Mouse (Mus musculus) embryonic facial prominence, embryonic 12.5 days (tissue): Measurements from ENCODE around the gene Foxp1. TPM values are rescaled to one million over a fixed set of nuclear protein-coding genes. Genes with fewer than 3 reads are reported as not detected.

Experiments used
- ATAC-seq: fragments of 200-750 bp; cut with Nextera tagmentation; 2 replicates; pipeline ENCODE4 v1.8.0; 2017; ENCODE audit not compliant: insufficient number of reproducible peaks, insufficient read depth, low FRiP score, low TSS enrichment
- H3K27ac ChIP-seq: fragments of 300-500 bp; sonication (generic); 2 replicates; pipeline ENCODE4 v1.5.1; 2016; ENCODE audit warnings: mild to moderate bottlenecking
- H3K27me3 ChIP-seq: fragments of 300-500 bp; sonication (generic); 2 replicates; pipeline ENCODE4 v1.6.1; 2016; ENCODE audit warnings: mild to moderate bottlenecking, moderate library complexity
- H3K36me3 ChIP-seq: fragments of 300-500 bp; sonication (generic); 2 replicates; pipeline ENCODE4 v1.6.1; 2016; ENCODE audit warnings: mild to moderate bottlenecking
- H3K4me1 ChIP-seq: fragments of 300-500 bp; sonication (generic); 2 replicates; pipeline ENCODE4 v1.6.1; 2016
- H3K4me2 ChIP-seq: fragments of 300-500 bp; sonication (generic); replicated peaks from 2 replicates; pipeline ENCODE4 v1.6.1; 2016; ENCODE audit warnings: mild to moderate bottlenecking, moderate library complexity
- H3K4me3 ChIP-seq: fragments of 300-500 bp; sonication (generic); 2 replicates; pipeline ENCODE4 v1.5.1; 2016; ENCODE audit warnings: mild to moderate bottlenecking
- H3K9ac ChIP-seq: fragments of 300-500 bp; sonication (generic); 2 replicates; pipeline ENCODE4 v1.6.1; 2016; ENCODE audit warnings: mild to moderate bottlenecking, moderate library complexity
- H3K9me3 ChIP-seq: fragments of 300-500 bp; sonication (generic); 2 replicates; pipeline ENCODE4 v1.6.1; 2016; ENCODE audit warnings: mild to moderate bottlenecking, moderate library complexity
- WGBS: fragments of 180-500 bp; shearing (Covaris S2); methylation state at CpG from one replicate; pipeline ENCODE4 v1.1.7; 2016; 5-methylcytosine and 5-hydroxymethylcytosine counted together
- polyA plus RNA-seq: library from polyadenylated mRNA; unstranded; fragments of >200 nt; fragmentation: Nextera tagmentation; extraction: Ambion mirVana; gene quantifications from 2 replicates; pipeline ENCODE4 v1.2.1, GENCODE M21; 2016

Foxp1 gene
- polyA plus RNA-seq, 1 experiment from 2014 or later, result 132 TPM

DNA sequence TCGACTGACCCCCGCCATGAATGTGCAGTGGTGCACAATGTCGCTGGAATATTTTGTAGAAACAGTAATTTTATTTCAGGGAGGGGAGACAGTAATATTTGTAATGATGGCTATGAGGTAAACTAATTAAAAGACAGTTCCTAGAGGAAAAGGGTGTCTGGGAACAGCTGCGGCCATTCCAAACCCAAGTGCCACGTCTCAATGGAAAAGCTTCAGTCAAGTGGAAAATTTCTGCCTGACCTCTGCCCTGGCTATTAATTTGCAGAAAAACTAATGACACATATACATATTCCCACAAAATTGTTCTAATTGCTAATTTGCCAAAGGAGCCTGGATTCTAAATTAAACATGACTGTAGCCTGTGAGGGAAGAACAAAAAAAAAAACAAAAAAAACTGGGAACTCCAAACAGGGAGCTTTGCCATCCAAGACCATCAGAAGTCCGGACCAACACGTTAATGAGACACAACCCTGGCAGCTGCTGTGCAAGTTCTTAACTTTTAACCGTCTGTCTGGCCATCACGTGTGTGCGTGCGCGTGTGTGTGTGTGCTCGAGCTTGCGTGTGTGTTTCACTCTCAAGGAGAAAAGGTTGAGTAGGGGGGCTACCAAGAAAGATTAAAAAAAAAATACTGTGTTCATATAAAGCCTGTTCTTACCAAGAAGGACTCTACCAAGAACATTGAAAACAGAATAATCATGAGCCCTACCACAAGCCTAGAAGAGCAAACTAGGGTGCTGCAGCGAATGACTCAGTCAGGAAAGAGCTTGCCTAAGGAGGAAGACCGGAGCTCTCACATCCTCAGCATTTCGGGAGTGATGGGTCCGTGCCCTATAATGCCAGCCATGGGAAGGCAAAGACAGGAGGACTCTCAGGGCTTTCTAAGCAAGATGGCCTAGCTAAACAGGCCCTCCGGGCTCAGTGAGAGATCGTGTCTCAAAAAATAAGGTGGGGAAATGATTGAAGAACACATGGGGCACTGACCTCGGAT lies 574.1 kb downstream of the Foxp1 start:
- Histone ChIP-seq H3K9ac (no peak overlapping the region), H3K27ac (peak overlapping the region; percentile 1; the same call in 1 of the 2 replicates), H3K4me2 (no peak overlapping the region), H3K4me1 (peaks cover 31% of the 10 kb centered on the region), H3K4me3 (no peak overlapping the region), H3K9me3 (no peaks in the 10 kb centered on the region), H3K36me3 (peaks cover 7% of the 10 kb centered on the region), H3K27me3 (no peaks in the 10 kb centered on the region)
- no peak for ATAC-seq
- 71% methylated on average over 21 of the region's 21 CpGs for WGBS

DNA sequence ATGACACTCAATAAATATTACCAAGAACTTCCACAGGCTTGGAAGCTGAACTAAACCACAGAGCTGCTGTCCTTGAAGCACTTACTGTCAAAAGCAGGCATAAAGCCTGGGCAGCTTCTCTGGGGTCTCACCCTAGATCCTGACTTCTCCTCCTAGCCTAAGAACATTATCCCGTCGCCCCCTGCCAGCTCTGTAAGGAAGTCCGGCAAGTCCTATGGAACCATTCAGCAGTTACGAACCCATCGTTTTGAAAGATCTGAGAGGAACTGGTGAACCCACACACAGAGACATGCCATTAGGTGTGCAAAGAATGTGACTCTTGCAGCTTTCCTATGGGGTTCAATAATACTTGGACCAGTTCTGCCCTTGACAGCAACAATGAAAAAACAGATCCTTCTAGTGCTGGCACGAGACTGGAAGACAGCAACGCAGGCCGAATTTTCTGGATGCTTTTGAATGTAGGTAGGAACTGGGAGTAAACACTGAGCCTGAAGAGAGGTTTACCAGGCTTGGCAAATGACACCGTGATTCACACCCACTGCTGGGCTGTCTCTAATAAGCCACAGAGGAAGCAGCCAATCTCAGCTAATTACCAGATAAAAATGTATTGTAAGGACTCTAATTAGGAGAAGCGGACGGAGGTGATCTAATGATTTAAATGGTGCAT lies 574.9 kb downstream of the Foxp1 start:
- no peak for ATAC-seq
- Histone ChIP-seq H3K36me3 (peaks cover 9% of the 10 kb centered on the region), H3K4me1 (peaks cover 31% of the 10 kb centered on the region), H3K4me2 (no peak overlapping the region), H3K9ac (no peak overlapping the region), H3K27ac (no peak overlapping the region), H3K9me3 (no peaks in the 10 kb centered on the region), H3K27me3 (no peaks in the 10 kb centered on the region), H3K4me3 (no peak overlapping the region)
- 63% methylated on average over 11 of the region's 11 CpGs for WGBS

DNA sequence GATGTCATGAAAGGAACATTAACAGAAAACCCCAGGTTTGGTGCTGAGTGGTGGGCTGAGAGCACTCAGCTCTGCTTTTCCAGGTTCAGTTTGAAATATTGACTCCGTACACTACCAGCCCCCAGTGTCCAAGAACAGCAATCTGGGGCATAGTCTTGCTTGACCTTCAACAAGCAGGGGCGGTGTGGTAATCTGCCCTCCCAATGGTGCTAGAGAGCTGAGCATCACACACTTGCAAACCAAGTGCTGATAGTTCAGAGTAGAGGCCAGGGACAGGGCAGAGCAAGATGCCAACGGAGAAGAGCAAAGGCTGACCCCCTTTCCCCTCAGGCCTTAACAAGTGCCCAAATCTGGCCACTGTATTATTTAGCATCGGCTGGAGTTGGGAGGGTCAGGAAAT lies 575.8 kb downstream of the Foxp1 start:
- WGBS, result 87% methylated on average over 4 of the region's 4 CpGs
- Histone ChIP-seq H3K4me1 (peaks cover 31% of the 10 kb centered on the region), H3K9ac (no peak overlapping the region), H3K27me3 (no peaks in the 10 kb centered on the region), H3K9me3 (no peaks in the 10 kb centered on the region), H3K27ac (no peak overlapping the region), H3K4me2 (no peak overlapping the region), H3K36me3 (peaks cover 11% of the 10 kb centered on the region), H3K4me3 (no peak overlapping the region)
- no peak for ATAC-seq

DNA sequence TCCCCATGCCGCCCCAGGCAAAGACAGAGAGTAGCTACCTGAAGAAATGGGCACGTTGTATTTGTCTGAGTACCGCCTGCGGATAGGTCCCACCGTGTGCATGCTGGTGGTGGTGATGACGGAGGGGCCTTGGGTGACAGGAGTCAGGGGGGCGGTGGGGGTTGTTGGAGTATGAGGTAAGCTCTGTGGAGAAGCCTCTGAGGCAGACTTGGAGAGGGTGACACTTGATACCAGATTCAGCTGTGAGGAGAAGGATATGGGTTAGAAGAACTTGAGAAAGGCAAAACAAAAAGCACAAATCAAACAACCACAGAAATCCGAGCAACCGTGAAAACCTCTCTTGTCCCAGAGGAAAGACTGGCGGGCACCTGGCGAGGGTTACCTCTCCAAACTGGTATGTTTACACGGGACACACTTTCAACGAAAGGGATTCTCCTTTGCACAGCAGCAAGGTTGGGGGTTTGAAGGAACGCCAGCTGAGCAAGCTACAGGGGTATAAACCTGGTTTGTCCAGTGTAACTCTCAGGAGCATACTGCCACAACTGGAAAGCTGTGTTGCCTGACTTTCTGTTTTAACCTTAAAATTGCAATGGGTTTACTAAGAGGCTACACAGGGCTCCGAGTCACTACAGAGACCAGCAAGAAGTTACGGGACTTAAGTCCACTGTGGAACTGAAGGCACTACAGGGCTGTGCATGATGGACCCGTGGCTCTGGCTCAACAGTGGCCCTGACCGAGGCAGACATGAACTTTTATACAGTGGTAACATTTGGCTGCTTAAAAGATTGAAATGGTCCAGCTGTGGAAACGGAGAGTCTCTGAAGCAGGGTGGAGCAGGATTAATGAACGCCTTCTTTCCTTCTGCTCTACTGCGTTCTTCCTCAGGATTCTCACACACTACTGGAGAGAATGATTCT lies 576.8 kb downstream of the Foxp1 start:
- no peak overlapping the region for H3K9ac ChIP-seq
- peaks cover 27% of the 10 kb centered on the region for H3K4me1 ChIP-seq
- no peaks in the 10 kb centered on the region for H3K9me3 ChIP-seq
- no peak overlapping the region for H3K4me3 ChIP-seq
- H3K27me3 ChIP-seq, result no peaks in the 10 kb centered on the region
- ATAC-seq, result no peak
- WGBS, result 65% methylated on average over 21 of the region's 21 CpGs
- peak overlapping the region; percentile 63; the same call in 1 of the 2 replicates for H3K27ac ChIP-seq
- no peak overlapping the region for H3K4me2 ChIP-seq
- H3K36me3 ChIP-seq, result peaks cover 17% of the 10 kb centered on the region

- H3K4me3 ChIP-seq, result no peak overlapping the region
- 81% methylated on average over 8 of the region's 8 CpGs for WGBS
- H3K36me3 ChIP-seq, result peaks cover 34% of the 10 kb centered on the region
- no peaks in the 10 kb centered on the region for H3K4me1 ChIP-seq
- no peaks in the 10 kb centered on the region for H3K9me3 ChIP-seq
- no peak overlapping the region for H3K27ac ChIP-seq
- H3K4me2 ChIP-seq, result no peak overlapping the region
- no peak overlapping the region for H3K9ac ChIP-seq
- no peaks in the 10 kb centered on the region for H3K27me3 ChIP-seq
- ATAC-seq, result no peak
Observed at GRCm38 (mm10) chr6:98938348-98938747, 584.2 kb downstream of the Foxp1 start.

- Histone ChIP-seq H3K9me3 (no peaks in the 10 kb centered on the region), H3K4me3 (no peak overlapping the region), H3K4me2 (no peak overlapping the region), H3K27ac (no peak overlapping the region), H3K4me1 (no peaks in the 10 kb centered on the region), H3K27me3 (no peaks in the 10 kb centered on the region), H3K36me3 (peaks cover 34% of the 10 kb centered on the region), H3K9ac (no peak overlapping the region)
- WGBS, result 91% methylated on average over 11 of the region's 11 CpGs
- no peak for ATAC-seq
Observed at GRCm38 (mm10) chr6:98937513-98937912, 585.0 kb downstream of the Foxp1 start.

DNA sequence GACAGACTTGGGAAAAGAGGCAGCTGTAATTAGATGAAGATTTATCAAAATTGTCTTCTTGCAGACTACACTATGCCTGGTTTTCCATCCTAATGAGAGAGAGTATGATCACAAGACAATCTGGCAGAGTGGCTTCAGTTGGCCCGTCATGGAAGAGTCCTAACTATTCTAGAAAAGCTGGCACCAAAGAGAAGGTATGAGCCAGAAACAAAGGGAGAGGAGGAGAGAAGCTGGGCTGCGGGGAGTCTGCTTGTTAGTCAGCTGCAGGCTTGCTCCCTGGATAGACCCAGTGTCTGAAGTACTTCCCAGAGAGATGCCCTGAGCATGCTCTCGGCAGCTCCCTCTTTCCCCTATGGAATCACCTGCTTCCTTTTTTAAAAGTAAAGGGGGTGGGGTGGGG lies 586.1 kb downstream of the Foxp1 start:
- no peak overlapping the region for H3K4me2 ChIP-seq
- no peak overlapping the region for H3K4me3 ChIP-seq
- 79% methylated on average over 3 of the region's 3 CpGs for WGBS
- no peaks in the 10 kb centered on the region for H3K4me1 ChIP-seq
- no peak overlapping the region for H3K9ac ChIP-seq
- H3K36me3 ChIP-seq, result peaks cover 33% of the 10 kb centered on the region
- H3K9me3 ChIP-seq, result no peaks in the 10 kb centered on the region
- ATAC-seq, result no peak
- H3K27ac ChIP-seq, result no peak overlapping the region
- no peaks in the 10 kb centered on the region for H3K27me3 ChIP-seq

DNA sequence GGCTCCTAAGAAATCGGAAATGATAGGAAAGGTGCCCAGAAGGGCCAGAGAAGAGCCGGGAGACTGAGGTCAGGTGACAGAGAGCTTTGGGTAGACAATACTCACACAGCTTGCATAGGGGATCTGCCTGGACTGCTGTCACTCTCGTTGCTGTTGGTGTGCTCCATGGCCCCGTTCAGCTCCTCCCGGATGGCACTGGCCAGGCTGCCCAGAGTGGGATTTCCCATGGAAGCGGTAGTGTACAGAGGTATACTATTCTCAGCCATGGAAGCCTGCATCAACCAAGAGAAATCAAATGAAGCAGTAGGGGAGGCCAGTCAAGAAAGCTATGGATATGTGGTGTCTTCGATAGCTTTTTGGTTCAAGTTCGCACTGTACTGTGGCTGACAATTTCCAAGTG lies 587.4 kb downstream of the Foxp1 start:
- no peak overlapping the region for H3K4me2 ChIP-seq
- H3K4me3 ChIP-seq, result no peak overlapping the region
- H3K36me3 ChIP-seq, result peaks cover 30% of the 10 kb centered on the region
- H3K27ac ChIP-seq, result no peak overlapping the region
- H3K4me1 ChIP-seq, result no peaks in the 10 kb centered on the region
- no peaks in the 10 kb centered on the region for H3K9me3 ChIP-seq
- 91% methylated on average over 8 of the region's 8 CpGs for WGBS
- H3K27me3 ChIP-seq, result no peaks in the 10 kb centered on the region
- no peak overlapping the region for H3K9ac ChIP-seq
- no peak for ATAC-seq

DNA sequence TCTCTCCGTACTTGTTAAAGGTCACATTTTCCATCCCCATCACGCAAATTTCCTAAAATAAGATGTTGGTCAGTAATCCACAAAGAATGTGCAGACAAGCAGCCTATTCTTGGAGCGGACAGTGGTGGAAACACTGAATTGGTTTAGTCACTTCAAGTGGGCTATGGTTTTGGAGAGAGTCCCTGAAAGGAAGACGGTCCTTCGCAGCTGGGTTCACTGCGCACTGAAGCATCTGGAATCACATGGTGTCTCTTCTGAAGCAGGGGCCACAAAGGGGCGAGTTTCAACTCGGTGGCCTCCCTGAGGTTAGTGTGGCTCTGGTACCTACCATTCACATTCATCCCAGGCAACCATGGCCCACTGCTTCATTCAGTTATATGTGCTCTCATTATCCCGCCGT lies 588.1 kb downstream of the Foxp1 start:
- H3K9ac ChIP-seq, result no peak overlapping the region
- H3K4me1 ChIP-seq, result no peaks in the 10 kb centered on the region
- 95% methylated on average over 10 of the region's 10 CpGs for WGBS
- H3K4me2 ChIP-seq, result no peak overlapping the region
- H3K27me3 ChIP-seq, result no peaks in the 10 kb centered on the region
- H3K36me3 ChIP-seq, result peaks cover 38% of the 10 kb centered on the region
- no peak overlapping the region for H3K4me3 ChIP-seq
- ATAC-seq, result no peak
- no peaks in the 10 kb centered on the region for H3K9me3 ChIP-seq
- no peak overlapping the region for H3K27ac ChIP-seq

- Histone ChIP-seq H3K27me3 (no peaks in the 10 kb centered on the region), H3K27ac (no peak overlapping the region), H3K9me3 (no peaks in the 10 kb centered on the region), H3K36me3 (peaks cover 43% of the 10 kb centered on the region), H3K4me2 (no peak overlapping the region), H3K9ac (no peak overlapping the region), H3K4me1 (no peaks in the 10 kb centered on the region), H3K4me3 (no peak overlapping the region)
- WGBS, result 77% methylated on average over 18 of the region's 18 CpGs
- ATAC-seq, result no peak
Observed at GRCm38 (mm10) chr6:98933135-98933724, 589.3 kb downstream of the Foxp1 start.

- ATAC-seq, result no peak
- Histone ChIP-seq H3K27ac (no peak overlapping the region), H3K4me3 (no peak overlapping the region), H3K9me3 (no peaks in the 10 kb centered on the region), H3K27me3 (no peaks in the 10 kb centered on the region), H3K9ac (no peak overlapping the region), H3K4me2 (no peak overlapping the region), H3K36me3 (peaks cover 43% of the 10 kb centered on the region), H3K4me1 (no peaks in the 10 kb centered on the region)
- WGBS, result 85% methylated on average over 8 of the region's 8 CpGs
Observed at GRCm38 (mm10) chr6:98931881-98932540, 590.5 kb downstream of the Foxp1 start.
